24 mouse cellular contexts compared by ENCODE assay signal in the genomic region with DNA sequence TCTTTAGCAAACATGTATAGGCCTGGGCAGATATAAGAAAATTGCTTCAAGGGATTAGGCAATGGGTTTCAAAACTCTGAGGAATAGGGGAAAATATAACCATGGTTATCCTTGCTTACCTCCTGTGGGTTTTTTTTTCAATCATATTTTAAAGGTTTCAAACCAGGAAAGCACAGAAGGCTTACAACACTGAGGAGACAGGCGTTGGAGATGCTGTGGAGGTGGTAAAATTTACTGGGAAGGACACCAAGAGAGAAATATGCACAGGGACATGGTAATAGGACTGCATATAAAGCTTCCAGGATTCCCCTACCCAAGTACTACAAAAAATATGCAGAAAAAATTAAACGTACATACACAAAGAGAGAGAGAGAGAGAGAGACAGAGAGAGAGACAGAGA.
DNase-seq lines count a peak whose midpoint lies in the region; ATAC-seq and TF ChIP-seq lines count a peak whose summit lies in the region.
"Had no signal": no experiment of that assay in that cellular context is flagged by ENCODE, and none has a peak within 500 bp of the region (broad histone marks: within the 10 kb centered on the region; RNA-seq: fewer than 3 reads in every experiment).

No protein-coding gene starts in this region.

- no peak for TF ChIP-seq CTCF in left cerebral cortex, adult 2 months (IDR thresholded peaks at IDR 0.05)

- H3K27ac ChIP-seq in left cerebral cortex, adult 2 months: peak overlapping the region; percentile 9; the same call in 1 of the 2 replicates
- H3K27ac ChIP-seq: embryonic facial prominence, embryonic 13.5 days; embryonic facial prominence, embryonic 15.5 days; forebrain, embryonic 10.5 days; forebrain, embryonic 12.5 days had no signal

- intact Hi-C loops in left cerebral cortex, adult 2 months (cut with DNase I): no loop called here
- intact Hi-C loops in left cerebral cortex, postnatal 36 days (cut with DNase I): no loop called here

- H3K4me3 ChIP-seq in left cerebral cortex, adult 2 months: no peak overlapping the region
- H3K4me3 ChIP-seq: embryonic facial prominence, embryonic 13.5 days; embryonic facial prominence, embryonic 15.5 days; erythroblast, embryonic 14.5 days; forebrain, embryonic 10.5 days; forebrain, embryonic 12.5 days had no signal

- DNase-seq in left cerebral cortex, adult 2 months (ENCODE audit: extremely low spot score in 1 of 2, low spot score in 2 of 2): no peak
- no peak for DNase-seq in left cerebral cortex, postnatal 36 days (ENCODE audit: low spot score in 2 of 2)
- peak; percentile 81 for DNase-seq in brain, adult 2 months (ENCODE audit: low read depth, low spot score)
- DNase-seq in telencephalon, adult 2 months (ENCODE audit: low read depth, low spot score): peak; percentile 82
- DNase-seq: adrenal gland, adult 8-10 months; adrenal gland, postnatal 14 days; adrenal gland, postnatal 36 days; cerebellum, adult 11 months; cerebellum, adult 18-20 months; cerebellum, adult 8-10 months; cerebellum, adult 9-11 months; cerebellum, postnatal 14 days; cerebellum, postnatal 36 days; embryo, embryonic 11 days had no signal

- ATAC-seq in CD4-positive, CD25-positive, alpha-beta regulatory T cell, adult 4 months: no peak
- ATAC-seq: activated CD4-positive, CD25-positive, alpha-beta regulatory T cell, adult 4 months; forebrain, embryonic 14.5 days; forebrain, embryonic 16.5 days; Patski had no signal

Comparison
In these comparisons a context has a peak if more than half of its experiments do, and no peak if none do; other contexts are left out.
1. DNase-seq: peak in brain, adult 2 months (single experiment) and telencephalon, adult 2 months (single experiment); none in left cerebral cortex, adult 2 months (0 of 2) and left cerebral cortex, postnatal 36 days (0 of 2).